Mouse (Mus musculus): ENCODE results near the gene Nrip2. TPM values are rescaled to one million over a fixed set of nuclear protein-coding genes. Genes with fewer than 3 reads are reported as not detected.

The Nrip2 gene
- polyA plus RNA-seq, 1 experiment, result 1.3 TPM

- Histone ChIP-seq H3K4me1 (ENCODE audit: control insufficient read depth, insufficient read depth, low read length) (no peaks in the 10 kb centered on the region), H3K4me3 (replicated peaks; ENCODE audit: control insufficient read depth, low read depth, low read length) (no peak overlapping the region), H3K27ac (ENCODE audit: control insufficient read depth, insufficient read depth, low read depth, low read length, poor library complexity) (no peak overlapping the region)
- WGBS, result 76% methylated on average over 12 of the region's 12 CpGs
- TF ChIP-seq POLR2A (IDR thresholded peaks at IDR 0.05; ENCODE audit: borderline replicate concordance, control insufficient read depth, low read depth, low read length) (no peak), CTCF (IDR thresholded peaks at IDR 0.05; ENCODE audit: control insufficient read depth, insufficient read depth, low read length) (no peak)
These were observed 56.9 kb downstream of the Nrip2 start for GRCm38 (mm10) chr6:128455835-128456605.

GRCm38 (mm10) chr6:128457186-128457585, 58.1 kb downstream of the Nrip2 start:
- Histone ChIP-seq H3K4me3 (replicated peaks; ENCODE audit: control insufficient read depth, low read depth, low read length) (no peak overlapping the region), H3K4me1 (ENCODE audit: control insufficient read depth, insufficient read depth, low read length) (no peaks in the 10 kb centered on the region), H3K27ac (ENCODE audit: control insufficient read depth, insufficient read depth, low read depth, low read length, poor library complexity) (no peak overlapping the region)
- TF ChIP-seq POLR2A (IDR thresholded peaks at IDR 0.05; ENCODE audit: borderline replicate concordance, control insufficient read depth, low read depth, low read length), result no peak
- no peak for TF ChIP-seq CTCF (IDR thresholded peaks at IDR 0.05; ENCODE audit: control insufficient read depth, insufficient read depth, low read length)
- WGBS, result 80% methylated on average over 5 of the region's 5 CpGs

DNA sequence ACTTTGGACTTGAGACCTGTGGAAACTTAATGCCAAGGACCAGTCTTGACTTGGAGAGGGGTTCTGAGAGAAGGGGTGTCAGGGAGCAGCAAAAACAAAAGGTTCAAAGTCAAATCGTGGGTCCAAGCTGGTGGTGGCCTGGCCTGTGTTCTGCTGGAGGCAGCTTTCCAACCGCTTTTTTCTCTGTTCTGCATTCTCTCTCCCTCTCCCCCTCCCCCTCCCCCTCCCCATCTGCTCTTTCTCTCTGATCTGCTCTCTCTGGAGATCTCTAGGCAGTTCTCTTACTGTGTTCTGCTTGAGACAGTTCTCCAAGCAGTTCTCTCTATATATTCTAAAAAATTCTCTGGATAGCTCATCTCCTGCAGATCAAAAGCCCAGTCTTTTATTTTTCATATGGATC, 61.2 kb downstream of the Nrip2 start:
- Histone ChIP-seq H3K4me1 (ENCODE audit: control insufficient read depth, insufficient read depth, low read length) (no peaks in the 10 kb centered on the region), H3K27ac (ENCODE audit: control insufficient read depth, insufficient read depth, low read depth, low read length, poor library complexity) (no peak overlapping the region), H3K4me3 (replicated peaks; ENCODE audit: control insufficient read depth, low read depth, low read length) (no peak overlapping the region)
- 43% methylated on average over 2 of the region's 2 CpGs for WGBS
- TF ChIP-seq POLR2A (IDR thresholded peaks at IDR 0.05; ENCODE audit: borderline replicate concordance, control insufficient read depth, low read depth, low read length) (no peak), CTCF (IDR thresholded peaks at IDR 0.05; ENCODE audit: control insufficient read depth, insufficient read depth, low read length) (no peak)

GRCm38 (mm10) chr6:128460729-128461503, 61.8 kb downstream of the Nrip2 start:
- WGBS, result 82% methylated on average over 14 of the region's 14 CpGs
- TF ChIP-seq CTCF (IDR thresholded peaks at IDR 0.05; ENCODE audit: control insufficient read depth, insufficient read depth, low read length) (no peak), POLR2A (IDR thresholded peaks at IDR 0.05; ENCODE audit: borderline replicate concordance, control insufficient read depth, low read depth, low read length) (no peak)
- no peaks in the 10 kb centered on the region for H3K4me1 ChIP-seq (ENCODE audit: control insufficient read depth, insufficient read depth, low read length)
- no peak overlapping the region for H3K27ac ChIP-seq (ENCODE audit: control insufficient read depth, insufficient read depth, low read depth, low read length, poor library complexity)
- no peak overlapping the region for H3K4me3 ChIP-seq (replicated peaks; ENCODE audit: control insufficient read depth, low read depth, low read length)

DNA sequence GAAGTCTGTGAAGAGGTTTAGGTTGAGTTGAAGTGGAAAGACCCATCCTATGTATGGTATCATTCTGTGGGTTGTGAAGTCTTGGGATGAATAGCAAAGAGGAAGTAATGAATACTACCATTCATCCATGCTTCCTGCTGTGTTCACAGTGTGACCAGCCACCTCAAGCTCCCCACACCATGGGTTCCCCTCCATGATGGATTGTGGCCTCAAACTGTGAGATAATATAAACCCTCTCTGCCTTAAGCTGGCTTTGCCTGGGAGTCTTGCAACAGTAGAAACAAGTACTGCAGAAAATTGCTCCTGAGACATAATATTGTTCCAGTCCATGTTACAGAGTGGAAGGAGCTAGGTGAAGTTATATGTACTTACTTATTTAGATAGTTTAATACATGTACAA, 62.5 kb downstream of the Nrip2 start:
- Histone ChIP-seq H3K27ac (ENCODE audit: control insufficient read depth, insufficient read depth, low read depth, low read length, poor library complexity) (no peak overlapping the region), H3K4me1 (ENCODE audit: control insufficient read depth, insufficient read depth, low read length) (no peaks in the 10 kb centered on the region), H3K4me3 (replicated peaks; ENCODE audit: control insufficient read depth, low read depth, low read length) (no peak overlapping the region)
- no peak for TF ChIP-seq CTCF (IDR thresholded peaks at IDR 0.05; ENCODE audit: control insufficient read depth, insufficient read depth, low read length)
- TF ChIP-seq POLR2A (IDR thresholded peaks at IDR 0.05; ENCODE audit: borderline replicate concordance, control insufficient read depth, low read depth, low read length), result no peak

DNA sequence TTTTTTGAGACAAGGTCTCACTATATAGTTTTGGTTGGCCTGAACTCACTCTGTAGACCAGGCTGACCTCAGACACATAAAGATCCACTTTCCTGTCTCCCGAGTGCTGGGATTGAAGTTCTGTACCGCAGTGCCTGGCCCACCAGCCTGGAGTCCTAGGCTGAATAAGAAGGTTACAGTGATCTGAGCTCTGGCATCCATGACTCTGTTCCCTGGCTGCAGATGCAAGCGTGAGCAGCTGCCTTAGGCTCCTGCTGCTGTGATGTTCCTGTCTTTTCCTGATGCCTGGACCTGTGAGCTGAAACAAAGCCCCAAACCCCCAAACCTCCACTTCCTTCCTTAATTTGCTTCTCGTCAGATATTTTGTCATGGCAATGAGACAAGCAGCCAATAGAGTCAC, 65.9 kb downstream of the Nrip2 start:
- no peak for TF ChIP-seq CTCF (IDR thresholded peaks at IDR 0.05; ENCODE audit: control insufficient read depth, insufficient read depth, low read length)
- TF ChIP-seq POLR2A (IDR thresholded peaks at IDR 0.05; ENCODE audit: borderline replicate concordance, control insufficient read depth, low read depth, low read length), result no peak
- no peaks in the 10 kb centered on the region for H3K4me1 ChIP-seq (ENCODE audit: control insufficient read depth, insufficient read depth, low read length)
- 51% methylated on average over 4 of the region's 4 CpGs for WGBS
- no peak overlapping the region for H3K27ac ChIP-seq (ENCODE audit: control insufficient read depth, insufficient read depth, low read depth, low read length, poor library complexity)
- H3K4me3 ChIP-seq (replicated peaks; ENCODE audit: control insufficient read depth, low read depth, low read length), result no peak overlapping the region

Other genes with a start within 250 kb of the Nrip2 start
- gene Tead4, start 98.5 kb upstream of the Nrip2 start, polyA plus RNA-seq (2011; ENCODE audit: insufficient read depth, insufficient read length, low replicate concordance, missing spikeins), result 0.65 TPM in 1 of 2 replicates, not detected in the other
- 4.3 and 7.1 TPM in 2 replicates for gene Tulp3, start 43.4 kb upstream of the Nrip2 start, polyA plus RNA-seq (2011; ENCODE audit: insufficient read depth, insufficient read length, low replicate concordance, missing spikeins)
- 54.9 and 94.2 TPM in 2 replicates for gene Rhno1, start 36.4 kb upstream of the Nrip2 start, polyA plus RNA-seq (2011; ENCODE audit: insufficient read depth, insufficient read length, low replicate concordance, missing spikeins)
- gene Foxm1, start 36.3 kb upstream of the Nrip2 start, polyA plus RNA-seq (2011; ENCODE audit: insufficient read depth, insufficient read length, low replicate concordance, missing spikeins), result 23.6 and 45.3 TPM in 2 replicates
- not detected in 2 replicates for gene Tex52, start 23.8 kb upstream of the Nrip2 start, polyA plus RNA-seq (2011; ENCODE audit: insufficient read depth, insufficient read length, low replicate concordance, missing spikeins)
- gene Gm44596, start 23.8 kb upstream of the Nrip2 start, polyA plus RNA-seq (2011; ENCODE audit: insufficient read depth, insufficient read length, low replicate concordance, missing spikeins), result not detected in 2 replicates
- 11.4 and 38.0 TPM in 2 replicates for gene Itfg2, start 25.6 kb downstream of the Nrip2 start, polyA plus RNA-seq (2011; ENCODE audit: insufficient read depth, insufficient read length, low replicate concordance, missing spikeins)
- gene Fkbp4, start 39.4 kb downstream of the Nrip2 start, polyA plus RNA-seq (2011; ENCODE audit: insufficient read depth, insufficient read length, low replicate concordance, missing spikeins), result 51.6 and 77.3 TPM in 2 replicates
- 1.1 and 8.5 TPM in 2 replicates for gene Pzp, start 127.4 kb downstream of the Nrip2 start, polyA plus RNA-seq (2011; ENCODE audit: insufficient read depth, insufficient read length, low replicate concordance, missing spikeins)
- gene A2ml1, start 182.3 kb downstream of the Nrip2 start, polyA plus RNA-seq (2011; ENCODE audit: insufficient read depth, insufficient read length, low replicate concordance, missing spikeins), result not detected in 2 replicates
- gene Klrb1a, start 224.2 kb downstream of the Nrip2 start, polyA plus RNA-seq (2011; ENCODE audit: insufficient read depth, insufficient read length, low replicate concordance, missing spikeins), result not detected in 2 replicates